12 mouse cellular contexts compared by ENCODE assay signal in the genomic region with DNA sequence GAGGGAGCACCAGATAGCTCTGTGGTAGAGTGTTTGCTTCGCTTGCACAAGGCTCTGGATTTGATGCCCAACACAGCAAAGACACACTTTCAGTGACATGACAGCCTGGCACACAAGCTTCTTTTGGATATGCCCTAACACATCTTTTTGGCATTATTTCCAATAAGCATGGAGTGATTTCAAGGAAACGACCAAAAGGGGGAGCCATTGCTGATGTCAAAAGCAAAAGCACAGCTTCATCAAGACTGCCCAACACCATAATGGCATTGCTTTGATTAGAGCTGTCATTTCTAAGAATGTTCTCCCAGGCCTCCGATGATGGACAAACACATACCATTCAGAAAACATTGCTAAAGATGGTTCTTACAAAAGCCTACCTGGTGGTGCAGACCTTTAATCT. TPM values are rescaled to one million over a fixed set of nuclear protein-coding genes. Genes with fewer than 3 reads are reported as not detected.
DNase-seq lines count a peak whose midpoint lies in the region; ATAC-seq and TF ChIP-seq lines count a peak whose summit lies in the region.
"Had no signal": no experiment of that assay in that cellular context is flagged by ENCODE, and none has a peak within 500 bp of the region (broad histone marks: within the 10 kb centered on the region; RNA-seq: fewer than 3 reads in every experiment).

No protein-coding gene starts in this region.

- TF ChIP-seq CTCF in lung, embryonic 14.5 days (IDR thresholded peaks at IDR 0.05; ENCODE audit: low read depth), result peak; percentile 41

- no peak overlapping the region for H3K4me3 ChIP-seq in forebrain, embryonic 14.5 days (ENCODE audit: low read depth, low read length)
- H3K4me3 ChIP-seq in forebrain, embryonic 10.5 days, result no peak overlapping the region
- H3K4me3 ChIP-seq in lung, embryonic 14.5 days (ENCODE audit: low read depth, low read length), result no peak overlapping the region
- H3K4me3 ChIP-seq: midbrain, embryonic 15.5 days had no signal

- H3K27me3 ChIP-seq in forebrain, embryonic 14.5 days (replicated peaks; ENCODE audit: control insufficient read depth, insufficient read depth, low read length), result no peaks in the 10 kb centered on the region
- H3K27me3 ChIP-seq in forebrain, embryonic 10.5 days (ENCODE audit: poor library complexity, severe bottlenecking), result peaks cover 37% of the 10 kb centered on the region
- H3K27me3 ChIP-seq in lung, embryonic 14.5 days (ENCODE audit: insufficient read depth, low read length), result no peaks in the 10 kb centered on the region

- H3K36me3 ChIP-seq in forebrain, embryonic 14.5 days (ENCODE audit: control insufficient read depth, insufficient read depth, low read length), result no peaks in the 10 kb centered on the region
- no peaks in the 10 kb centered on the region for H3K36me3 ChIP-seq in forebrain, embryonic 10.5 days (replicated peaks)
- H3K36me3 ChIP-seq in lung, embryonic 14.5 days (ENCODE audit: insufficient read depth), result no peaks in the 10 kb centered on the region
- H3K36me3 ChIP-seq: midbrain, embryonic 15.5 days had no signal

- H3K27ac ChIP-seq in forebrain, embryonic 14.5 days (ENCODE audit: low read depth, low read length), result no peak overlapping the region
- H3K27ac ChIP-seq in forebrain, embryonic 10.5 days, result no peak overlapping the region
- no peak overlapping the region for H3K27ac ChIP-seq in lung, embryonic 14.5 days (ENCODE audit: low read depth)

- DNase-seq in forebrain, embryonic 14.5 days (ENCODE audit: low spot score), result peak; percentile 47
- no peak for DNase-seq in forebrain, embryonic 10.5 days (ENCODE audit: extremely low spot score, low spot score)
- DNase-seq in lung, embryonic 14.5 days, result peak; percentile 67
- DNase-seq in lung, adult 18-20 months, result no peak
- DNase-seq in MEL-GATA-1-ER (ENCODE audit: extremely low read depth, low read depth), result peak; percentile 26
- peak; percentile 43 for DNase-seq in retina, postnatal 1 day
- DNase-seq in gastrocnemius, adult 18-20 months (ENCODE audit: low spot score), result no peak
- no peak for DNase-seq in kidney, adult 11 months
- DNase-seq: cerebellum, postnatal 36 days; heart, adult 18-20 months had no signal

- no peaks in the 10 kb centered on the region for H3K4me1 ChIP-seq in forebrain, embryonic 14.5 days (ENCODE audit: control insufficient read depth, insufficient read depth, low read length)
- H3K4me1 ChIP-seq in forebrain, embryonic 10.5 days, result peaks cover 11% of the 10 kb centered on the region; the same call in 1 of the 2 replicates
- no peaks in the 10 kb centered on the region for H3K4me1 ChIP-seq in lung, embryonic 14.5 days (ENCODE audit: insufficient read depth)

- no peak for ATAC-seq in forebrain, embryonic 14.5 days
- no peak for ATAC-seq in lung, embryonic 14.5 days (ENCODE audit: insufficient read depth)
- ATAC-seq: midbrain, embryonic 15.5 days had no signal

- WGBS in forebrain, embryonic 14.5 days, result 51% methylated on average over 3 of the region's 3 CpGs
- WGBS in forebrain, embryonic 10.5 days, result 50% methylated on average over 3 of the region's 3 CpGs
- WGBS in lung, embryonic 14.5 days, result 46% methylated on average over 3 of the region's 3 CpGs

- H3K9me3 ChIP-seq in forebrain, embryonic 14.5 days (replicated peaks; ENCODE audit: control insufficient read depth, low read length), result no peaks in the 10 kb centered on the region
- H3K9me3 ChIP-seq in forebrain, embryonic 10.5 days, result no peaks in the 10 kb centered on the region
- no peaks in the 10 kb centered on the region for H3K9me3 ChIP-seq in lung, embryonic 14.5 days (ENCODE audit: low read depth, low read length)
- H3K9me3 ChIP-seq: midbrain, embryonic 15.5 days had no signal

- H3K4me2 ChIP-seq in forebrain, embryonic 14.5 days (ENCODE audit: low read length), result no peak overlapping the region
- no peak overlapping the region for H3K4me2 ChIP-seq in lung, embryonic 14.5 days
- H3K4me2 ChIP-seq: liver, embryonic 11.5 days; midbrain, embryonic 15.5 days had no signal

- no peak overlapping the region for H3K9ac ChIP-seq in forebrain, embryonic 14.5 days (ENCODE audit: low read length)
- H3K9ac ChIP-seq in lung, embryonic 14.5 days, result no peak overlapping the region
- H3K9ac ChIP-seq: midbrain, embryonic 15.5 days had no signal

RNA-seq across cellular contexts. Expression of a gene that starts 16.7 kb away (rescaled TPM):
- 3.3 and 4.0 TPM in 2 replicates for polyA plus RNA-seq in forebrain, embryonic 14.5 days (2014; fragmentation: Nextera tagmentation; extraction: Ambion mirVana)
- 51.3 and 61.0 TPM in 2 replicates for polyA plus RNA-seq in forebrain, embryonic 10.5 days (2016; fragmentation: Nextera tagmentation; extraction: Ambion mirVana)
- not detected in 2 replicates for polyA plus RNA-seq in lung, embryonic 14.5 days (2014; fragmentation: Nextera tagmentation; extraction: Ambion mirVana)
- not detected for total RNA-seq in gastrocnemius, adult 18-20 months (2021)
- total RNA-seq: heart, adult 18-20 months had no signal
- polyA plus RNA-seq: liver, embryonic 11.5 days had no signal

Comparison
In these comparisons a context has a peak if more than half of its experiments do, and no peak if none do; other contexts are left out.
1. DNase-seq: peak in forebrain, embryonic 14.5 days (single experiment), lung, embryonic 14.5 days (single experiment), MEL-GATA-1-ER (single experiment) and retina, postnatal 1 day (single experiment); none in forebrain, embryonic 10.5 days (single experiment), lung, adult 18-20 months (0 of 2), gastrocnemius, adult 18-20 months (single experiment) and kidney, adult 11 months (single experiment).
2. RNA of a gene that starts 16.7 kb away (polyA plus RNA-seq): 51.3 to 61.0 TPM in forebrain, embryonic 10.5 days; 3.3 to 4.0 TPM in forebrain, embryonic 14.5 days and not detected in lung, embryonic 14.5 days; every median in the first group is over 10 times any median in the second.